Mouse (Mus musculus): Measurements from ENCODE around the gene Bex6. TPM values are rescaled to one million over a fixed set of nuclear protein-coding genes. Genes with fewer than 3 reads are reported as not detected.
A peak's percentile ranks its signal among the peaks of the same experiment; 100 is the strongest.

The Bex6 gene
- polyA plus RNA-seq, 1 experiment from 2014 or later: 0.20 TPM

GRCm38 (mm10) chr16:32176896-32177686 is 2.5 kb upstream of the Bex6 start:
- Histone ChIP-seq H3K4me1 (peaks cover 3% of the 10 kb centered on the region; the same call in 1 of the 2 replicates), H3K4me2 (no peak overlapping the region), H3K36me3 (no peaks in the 10 kb centered on the region), H3K27ac (peak overlapping the region; percentile 68; the same call in 1 of the 2 replicates), H3K9ac (no peak overlapping the region), H3K9me3 (no peaks in the 10 kb centered on the region), H3K27me3 (no peaks in the 10 kb centered on the region), H3K4me3 (no peak overlapping the region)
- ATAC-seq (ENCODE audit: insufficient number of reproducible peaks, low FRiP score, low TSS enrichment, low read depth): no peak
- WGBS: 60% methylated on average over 18 of the region's 18 CpGs

- H3K9ac ChIP-seq: no peak overlapping the region
- no peak for ATAC-seq (ENCODE audit: insufficient number of reproducible peaks, low FRiP score, low TSS enrichment, low read depth)
Observed at GRCm38 (mm10) chr16:32186056-32186455, 6.4 kb downstream of the Bex6 start.

DNA sequence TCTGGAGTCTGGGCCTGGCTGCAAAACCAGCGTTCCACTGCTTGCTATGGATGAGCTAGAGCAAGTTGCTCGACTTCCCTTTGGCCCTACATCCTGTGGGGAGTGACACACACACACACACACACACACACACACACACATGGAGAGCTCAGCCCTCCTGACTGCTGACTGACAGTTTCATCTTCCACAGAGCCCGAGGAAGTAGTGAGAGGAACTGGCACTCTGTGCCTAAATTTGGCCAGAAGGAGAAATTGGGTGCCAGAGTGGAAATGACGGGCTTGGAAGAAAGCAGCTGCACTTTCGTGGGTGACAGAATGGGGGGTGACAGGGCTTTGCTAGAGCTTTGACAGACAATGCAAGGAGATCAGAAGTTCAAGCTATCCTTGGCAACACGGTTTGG is 9.5 kb downstream of the Bex6 start:
- 58% methylated on average over 6 of the region's 6 CpGs for WGBS
- no peak overlapping the region for H3K27ac ChIP-seq

More at GRCm38 (mm10) chr16:32186056-32186455, 6.4 kb downstream of the Bex6 start:
- H3K9me3 ChIP-seq: no peaks in the 10 kb centered on the region
- H3K27ac ChIP-seq: no peak overlapping the region
- WGBS: 93% methylated on average over 5 of the region's 5 CpGs
- H3K36me3 ChIP-seq: no peaks in the 10 kb centered on the region
- no peaks in the 10 kb centered on the region for H3K4me1 ChIP-seq
- H3K4me3 ChIP-seq: no peak overlapping the region
- H3K4me2 ChIP-seq: no peak overlapping the region
- H3K27me3 ChIP-seq: no peaks in the 10 kb centered on the region

DNA sequence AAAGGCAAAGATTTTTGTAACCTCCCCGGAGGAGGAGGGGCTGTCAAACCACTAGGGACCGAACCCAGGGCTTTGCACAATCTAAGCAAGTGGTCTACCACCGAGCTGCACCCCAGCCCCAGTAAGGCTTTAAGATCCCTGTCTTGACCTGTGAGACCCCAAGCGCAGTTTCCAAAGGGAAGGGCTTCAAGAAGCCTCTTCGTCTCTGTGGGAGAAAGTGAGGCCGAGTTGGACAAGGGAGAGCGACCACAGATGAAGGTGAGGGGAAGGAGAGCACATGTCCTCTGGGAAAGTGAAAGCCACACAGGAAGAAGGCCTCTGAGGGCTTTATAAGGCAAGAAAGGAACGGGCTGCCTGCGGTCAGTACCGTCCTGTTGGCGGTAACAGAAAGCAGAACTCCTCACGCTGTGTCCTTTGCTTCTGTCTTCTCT is 10.4 kb downstream of the Bex6 start:
- Histone ChIP-seq H3K27ac (no peak overlapping the region), H3K36me3 (no peaks in the 10 kb centered on the region), H3K9ac (no peak overlapping the region), H3K4me1 (no peaks in the 10 kb centered on the region), H3K4me2 (no peak overlapping the region), H3K4me3 (no peak overlapping the region), H3K9me3 (no peaks in the 10 kb centered on the region), H3K27me3 (no peaks in the 10 kb centered on the region)
- WGBS: 49% methylated on average over 12 of the region's 12 CpGs
- ATAC-seq (ENCODE audit: insufficient number of reproducible peaks, low FRiP score, low TSS enrichment, low read depth): no peak

More for the DNA sequence above, 9.5 kb downstream of the Bex6 start:
- Histone ChIP-seq H3K4me1 (no peaks in the 10 kb centered on the region), H3K4me3 (no peak overlapping the region), H3K36me3 (no peaks in the 10 kb centered on the region), H3K27me3 (no peaks in the 10 kb centered on the region), H3K9me3 (no peaks in the 10 kb centered on the region), H3K9ac (no peak overlapping the region), H3K4me2 (no peak overlapping the region)
- no peak for ATAC-seq (ENCODE audit: insufficient number of reproducible peaks, low FRiP score, low TSS enrichment, low read depth)

- peaks cover 6% of the 10 kb centered on the region; the same call in 1 of the 2 replicates for H3K4me1 ChIP-seq
- H3K27ac ChIP-seq: peak overlapping the region; percentile 78
- no peak for ATAC-seq (ENCODE audit: insufficient number of reproducible peaks, low FRiP score, low TSS enrichment, low read depth)
- no peak overlapping the region for H3K9ac ChIP-seq
- H3K9me3 ChIP-seq: no peaks in the 10 kb centered on the region
- peak overlapping the region; percentile 19; the same call in 1 of the 2 replicates for H3K4me2 ChIP-seq
- H3K4me3 ChIP-seq: peak overlapping the region; percentile 19
- no peaks in the 10 kb centered on the region for H3K36me3 ChIP-seq
- H3K27me3 ChIP-seq: no peaks in the 10 kb centered on the region
- 46% methylated on average over 21 of the region's 21 CpGs for WGBS
Observed at GRCm38 (mm10) chr16:32200256-32201003, 20.8 kb downstream of the Bex6 start.

GRCm38 (mm10) chr16:32201004-32201325 is 21.3 kb downstream of the Bex6 start:
- H3K9me3 ChIP-seq: no peaks in the 10 kb centered on the region
- H3K27ac ChIP-seq: peak overlapping the region; percentile 78; the same call in 1 of the 2 replicates
- no peaks in the 10 kb centered on the region for H3K36me3 ChIP-seq
- no peak for ATAC-seq (ENCODE audit: insufficient number of reproducible peaks, low FRiP score, low TSS enrichment, low read depth)
- H3K9ac ChIP-seq: no peak overlapping the region
- H3K4me3 ChIP-seq: peak overlapping the region; percentile 19; the same call in 1 of the 2 replicates
- whole genome bisulfite sequencing: 55% methylated on average over 9 of the region's 9 CpGs
- H3K4me2 ChIP-seq: peak overlapping the region; percentile 19; the same call in 1 of the 2 replicates
- peaks cover 6% of the 10 kb centered on the region; the same call in 1 of the 2 replicates for H3K4me1 ChIP-seq
- no peaks in the 10 kb centered on the region for H3K27me3 ChIP-seq

- Histone ChIP-seq H3K4me3 (no peak overlapping the region), H3K27me3 (no peaks in the 10 kb centered on the region), H3K9ac (no peak overlapping the region), H3K36me3 (no peaks in the 10 kb centered on the region), H3K4me1 (peaks cover 6% of the 10 kb centered on the region; the same call in 1 of the 2 replicates), H3K4me2 (no peak overlapping the region), H3K9me3 (no peaks in the 10 kb centered on the region), H3K27ac (no peak overlapping the region)
- no peak for ATAC-seq (ENCODE audit: insufficient number of reproducible peaks, low FRiP score, low TSS enrichment, low read depth)
- WGBS: 61% methylated on average over 6 of the region's 6 CpGs
Observed at GRCm38 (mm10) chr16:32202681-32203080, 23.1 kb downstream of the Bex6 start.

GRCm38 (mm10) chr16:32204902-32205301 is 25.3 kb downstream of the Bex6 start:
- H3K9ac ChIP-seq: no peak overlapping the region
- H3K9me3 ChIP-seq: no peaks in the 10 kb centered on the region
- WGBS: 63% methylated on average over 3 of the region's 3 CpGs
- ATAC-seq (ENCODE audit: insufficient number of reproducible peaks, low FRiP score, low TSS enrichment, low read depth): no peak
- no peak overlapping the region for H3K4me3 ChIP-seq
- H3K4me2 ChIP-seq: no peak overlapping the region
- no peaks in the 10 kb centered on the region for H3K27me3 ChIP-seq
- H3K4me1 ChIP-seq: peaks cover 6% of the 10 kb centered on the region; the same call in 1 of the 2 replicates
- no peaks in the 10 kb centered on the region for H3K36me3 ChIP-seq
- no peak overlapping the region for H3K27ac ChIP-seq

- Histone ChIP-seq H3K4me1 (no peaks in the 10 kb centered on the region), H3K27me3 (no peaks in the 10 kb centered on the region), H3K27ac (no peak overlapping the region), H3K9me3 (no peaks in the 10 kb centered on the region), H3K36me3 (no peaks in the 10 kb centered on the region), H3K4me2 (no peak overlapping the region), H3K4me3 (no peak overlapping the region), H3K9ac (no peak overlapping the region)
- no peak for ATAC-seq (ENCODE audit: insufficient number of reproducible peaks, low FRiP score, low TSS enrichment, low read depth)
Observed at GRCm38 (mm10) chr16:32214156-32214555, 34.5 kb downstream of the Bex6 start.

DNA sequence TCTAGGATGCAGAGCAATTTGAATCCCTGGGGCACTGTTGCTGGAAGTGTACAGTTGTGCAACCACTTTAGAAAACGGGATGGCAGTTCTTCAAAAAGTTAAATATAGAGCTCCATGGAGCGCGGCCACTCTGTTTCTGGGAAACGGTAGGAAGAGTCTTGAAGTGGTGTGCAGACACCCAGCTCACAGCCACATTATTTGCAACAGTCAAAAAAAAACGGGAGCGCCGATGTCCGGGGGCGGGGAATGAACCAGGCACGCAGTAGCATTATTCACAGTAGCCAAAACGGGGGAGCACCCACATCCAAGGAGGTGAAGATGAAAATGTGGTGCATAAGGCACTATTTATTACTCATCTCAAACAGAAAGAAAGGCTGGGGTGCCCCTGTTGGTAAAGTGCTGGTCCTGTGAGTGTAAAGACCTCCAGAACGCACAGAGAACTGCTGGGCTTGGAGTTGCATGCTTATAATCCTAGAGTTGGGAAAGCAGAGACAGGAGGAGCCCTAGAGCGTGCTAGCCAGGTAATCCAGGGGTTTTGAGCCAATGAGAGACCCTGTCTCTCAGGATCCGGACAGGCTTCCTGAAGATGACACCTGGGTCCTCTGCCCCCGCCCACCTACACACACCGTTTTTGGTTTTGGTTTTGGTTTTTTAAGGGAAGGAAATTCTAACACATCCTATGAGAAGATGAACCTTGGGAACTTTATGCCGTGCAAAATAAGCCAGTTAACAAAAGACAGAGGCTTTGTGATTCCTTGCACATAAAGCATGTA is 35.4 kb downstream of the Bex6 start:
- no peak for ATAC-seq (ENCODE audit: insufficient number of reproducible peaks, low FRiP score, low TSS enrichment, low read depth)
- H3K4me3 ChIP-seq: no peak overlapping the region
- no peak overlapping the region for H3K4me2 ChIP-seq
- WGBS: 77% methylated on average over 17 of the region's 17 CpGs
- no peaks in the 10 kb centered on the region for H3K27me3 ChIP-seq
- no peaks in the 10 kb centered on the region for H3K4me1 ChIP-seq
- no peaks in the 10 kb centered on the region for H3K36me3 ChIP-seq
- H3K9me3 ChIP-seq: no peaks in the 10 kb centered on the region
- H3K27ac ChIP-seq: no peak overlapping the region
- no peak overlapping the region for H3K9ac ChIP-seq

DNA sequence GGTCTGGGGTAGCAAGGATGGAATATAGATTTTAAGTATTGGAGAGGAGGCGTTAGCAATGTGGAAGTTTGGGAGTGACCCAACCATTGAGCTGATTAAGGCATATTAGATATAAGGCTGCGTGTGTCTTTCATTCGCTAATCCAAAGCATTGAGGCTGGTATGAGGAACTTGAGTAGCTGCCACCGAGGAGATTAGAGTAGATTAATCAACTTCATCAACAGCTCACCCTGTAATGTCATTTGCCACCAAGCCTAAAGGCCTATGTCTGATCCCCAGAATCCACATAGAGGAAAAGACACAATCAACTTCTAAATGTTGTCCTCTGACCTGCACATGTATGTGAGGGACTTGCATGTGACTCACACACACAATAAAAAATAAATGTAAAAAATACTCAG is 42.2 kb downstream of the Bex6 start:
- Histone ChIP-seq H3K27ac (no peak overlapping the region), H3K9me3 (no peaks in the 10 kb centered on the region), H3K27me3 (no peaks in the 10 kb centered on the region), H3K4me2 (no peak overlapping the region), H3K36me3 (no peaks in the 10 kb centered on the region), H3K4me3 (no peak overlapping the region), H3K9ac (no peak overlapping the region), H3K4me1 (no peaks in the 10 kb centered on the region)
- WGBS: 77% methylated on average over 4 of the region's 4 CpGs
- no peak for ATAC-seq (ENCODE audit: insufficient number of reproducible peaks, low FRiP score, low TSS enrichment, low read depth)

Measured in limb, embryonic 15.5 days (tissue).